Mouse (Mus musculus) erythroblast, embryonic 14.5 days (primary cell): ENCODE measurements at regions not wholly inside any gene's neighbourhood (a gene's known extent, or its start where the extent isn't known, plus 50 kb on each side); places are given as distances from the start of the nearest gene placed in this dataset.

Experiments used
- GATA1 ChIP-seq: IDR thresholded peaks from 2 replicates; pipeline ENCODE4 v1.6.1; 2012; ENCODE audit warnings: low read length, inconsistent platforms, mixed read lengths
- TAL1 ChIP-seq: IDR thresholded peaks from 3 replicates; pipeline ENCODE4 v1.6.1; 2012; ENCODE audit warnings: low read length, inconsistent platforms, mixed read lengths

DNA sequence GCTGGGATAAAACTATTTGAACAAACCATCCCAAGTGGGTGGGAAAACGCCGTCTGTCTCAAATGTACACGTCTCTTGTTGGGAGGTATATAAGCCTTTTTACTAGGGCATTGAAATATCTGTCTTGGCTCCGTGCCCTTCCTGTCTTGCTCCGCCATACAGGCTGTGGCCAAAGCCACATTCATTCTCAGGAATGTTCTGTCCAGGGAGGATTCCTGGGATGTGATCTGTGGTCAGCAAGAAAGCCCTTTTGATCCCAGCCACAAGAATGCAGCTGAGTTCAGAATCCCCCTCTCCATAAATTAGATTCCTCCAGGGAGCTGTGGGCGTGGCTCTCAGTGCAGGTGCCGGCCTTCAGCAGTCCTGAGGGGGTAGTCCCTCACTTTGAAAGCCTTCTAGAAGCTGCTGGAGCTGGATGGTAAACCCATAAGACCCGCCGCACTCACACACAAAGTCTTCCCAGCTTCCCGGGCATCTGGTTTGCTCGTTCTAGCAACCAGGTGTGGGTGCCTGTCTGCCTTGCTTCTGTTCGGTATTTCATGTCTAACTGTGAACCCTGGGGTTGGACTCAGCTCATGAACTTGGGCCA lies 125.6 kb upstream of the Cdkn3 start:
- TF ChIP-seq GATA1, result no peak
- TF ChIP-seq TAL1, result no peak
